Mouse (Mus musculus) kidney, postnatal 36 days (tissue): Measurements from ENCODE around the gene Olfr548-ps1.

Source experiments
- DNase-seq, 2 experiments: peaks; one replicate each; pipeline ENCODE4 v3.0.0; 2021 to 2022; ENCODE audit warnings: mixed read lengths in 2 of 2

Gene Olfr548-ps1

DNA sequence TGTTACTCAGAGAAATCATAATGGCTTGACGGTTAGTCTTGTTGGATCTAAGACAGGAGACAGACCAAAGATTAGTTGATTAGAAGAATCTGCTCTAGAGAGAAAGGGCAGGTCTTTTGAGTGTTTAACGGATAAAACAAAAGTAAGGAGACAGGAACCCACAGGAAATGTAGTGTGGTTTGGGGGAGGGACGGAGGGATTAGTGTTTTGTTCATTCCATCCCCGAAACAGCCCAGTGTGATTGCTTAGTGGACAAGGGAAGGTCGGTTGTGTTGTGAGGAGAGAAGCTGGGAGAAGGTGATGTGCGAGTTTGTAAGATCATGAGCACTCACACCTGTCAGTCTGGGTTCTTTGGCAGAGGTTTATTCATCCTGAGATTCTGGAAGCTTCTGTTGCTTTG is 35.3 kb downstream of the Olfr548-ps1 start:
- no peak for DNase-seq

DNA sequence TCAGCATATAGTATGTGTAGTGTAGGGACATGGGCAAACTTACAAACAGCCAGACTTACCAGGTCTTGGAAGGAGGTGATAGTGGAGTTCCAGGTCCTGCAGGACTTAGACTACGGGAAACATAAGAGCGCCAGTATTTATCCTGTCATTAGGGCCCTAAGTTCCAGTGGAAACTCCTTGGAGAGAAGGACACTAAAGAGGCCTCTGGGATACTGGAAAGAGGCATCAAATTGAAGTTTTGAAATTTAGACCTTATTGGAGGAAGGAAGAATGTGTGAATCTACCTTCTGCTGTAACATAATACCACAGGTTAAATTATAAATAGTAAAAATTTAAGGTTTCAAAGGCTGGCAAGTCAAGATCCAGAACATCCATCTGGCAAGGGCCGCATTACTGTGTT is 51.1 kb downstream of the Olfr548-ps1 start, which contains the start of gene Olfr551:
TSS of gene Olfr551 (minus strand) at position 101 of the 400 bp plus-strand sequence.
- no peak for DNase-seq
